Mouse (Mus musculus): ENCODE results near the gene Pcmt1. TPM values are rescaled to one million over a fixed set of nuclear protein-coding genes. Genes with fewer than 3 reads are reported as not detected.
"Not testable (repeated sequence)": the region's sequence is repeated elsewhere in the genome, so short reads cannot be mapped to it uniquely, and the experiment has no call there.

The Pcmt1 gene
- polyA plus RNA-seq, 1 experiment from 2014 or later, result 194 TPM

DNA sequence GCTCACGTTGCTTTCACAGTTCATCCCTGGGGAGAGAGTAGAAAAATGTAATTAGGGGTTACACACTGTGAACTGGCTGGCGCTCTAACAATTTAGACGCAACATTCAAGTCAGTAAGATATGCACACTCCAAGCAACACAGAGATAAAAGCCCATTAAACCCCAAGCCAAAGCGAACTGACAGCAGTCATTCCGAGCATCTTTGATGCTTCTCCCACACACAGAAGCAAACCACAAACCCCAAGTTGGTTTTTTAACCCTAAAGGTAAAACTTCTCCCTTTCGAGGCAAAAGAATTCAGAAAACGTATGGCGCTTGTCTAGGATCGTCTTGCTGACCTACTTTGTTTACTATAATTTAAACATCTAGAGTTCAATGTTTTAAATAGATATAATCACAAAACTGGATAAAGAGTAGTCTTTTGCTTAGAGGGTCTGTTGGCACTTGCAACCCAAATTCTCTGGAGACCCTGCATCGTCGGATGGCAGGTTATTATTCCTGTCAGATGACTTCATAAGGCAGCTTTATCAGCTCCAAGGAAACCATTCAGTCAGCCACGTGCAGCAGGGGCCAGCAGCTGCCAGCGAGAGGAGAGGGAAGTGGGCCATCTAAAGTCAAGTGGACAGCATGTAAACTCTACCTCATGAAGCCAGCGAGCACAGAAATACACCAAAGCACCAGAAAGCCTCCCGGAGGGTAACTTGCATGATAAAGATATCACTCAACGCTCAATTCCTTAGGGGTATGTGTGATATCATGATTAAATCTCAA is 49.8 kb downstream of the Pcmt1 start:
- Histone ChIP-seq H3K27ac (replicated peaks) (no peak overlapping the region), H3K9ac (replicated peaks) (no peak overlapping the region), H3K4me3 (replicated peaks) (no peak overlapping the region), H3K4me2 (no peak overlapping the region), H3K4me1 (no peaks in the 10 kb centered on the region), H3K9me3 (replicated peaks) (no peaks in the 10 kb centered on the region), H3K36me3 (peaks cover 45% of the 10 kb centered on the region), H3K27me3 (replicated peaks) (no peaks in the 10 kb centered on the region)
- WGBS, result 77% methylated on average over 16 of the region's 16 CpGs
- ATAC-seq (ENCODE audit: low FRiP score), result no peak

- no peak for ATAC-seq (ENCODE audit: low FRiP score)
- Histone ChIP-seq H3K9me3 (replicated peaks) (no peaks in the 10 kb centered on the region), H3K36me3 (peaks cover 45% of the 10 kb centered on the region), H3K4me3 (replicated peaks) (no peak overlapping the region), H3K27ac (replicated peaks) (no peak overlapping the region), H3K27me3 (replicated peaks) (no peaks in the 10 kb centered on the region), H3K9ac (replicated peaks) (no peak overlapping the region), H3K4me2 (no peak overlapping the region), H3K4me1 (no peaks in the 10 kb centered on the region)
- WGBS, result 94% methylated on average over 5 of the region's 5 CpGs
Observed at GRCm38 (mm10) chr10:7630286-7630685, 50.6 kb downstream of the Pcmt1 start.

- no peak overlapping the region for H3K4me3 ChIP-seq (replicated peaks)
- no peaks in the 10 kb centered on the region for H3K4me1 ChIP-seq
- no peak overlapping the region for H3K4me2 ChIP-seq
- ATAC-seq (ENCODE audit: low FRiP score), result no peak
- H3K27me3 ChIP-seq (replicated peaks), result no peaks in the 10 kb centered on the region
- H3K9me3 ChIP-seq (replicated peaks), result no peaks in the 10 kb centered on the region
- peaks cover 53% of the 10 kb centered on the region for H3K36me3 ChIP-seq
- H3K9ac ChIP-seq (replicated peaks), result no peak overlapping the region
- 94% methylated on average over 4 of the region's 4 CpGs for WGBS
- H3K27ac ChIP-seq (replicated peaks), result no peak overlapping the region
Observed at GRCm38 (mm10) chr10:7629092-7629491, 51.8 kb downstream of the Pcmt1 start.

GRCm38 (mm10) chr10:7623861-7624518 is 56.9 kb downstream of the Pcmt1 start:
- H3K27ac ChIP-seq (replicated peaks), result no peak overlapping the region
- H3K4me2 ChIP-seq, result no peak overlapping the region
- no peak overlapping the region for H3K9ac ChIP-seq (replicated peaks)
- H3K36me3 ChIP-seq, result peaks cover 53% of the 10 kb centered on the region
- no peaks in the 10 kb centered on the region for H3K9me3 ChIP-seq (replicated peaks)
- 95% methylated on average over 3 of the region's 3 CpGs for WGBS
- H3K4me3 ChIP-seq (replicated peaks), result no peak overlapping the region
- H3K27me3 ChIP-seq (replicated peaks), result no peaks in the 10 kb centered on the region
- ATAC-seq (ENCODE audit: low FRiP score), result no peak
- H3K4me1 ChIP-seq, result no peaks in the 10 kb centered on the region

DNA sequence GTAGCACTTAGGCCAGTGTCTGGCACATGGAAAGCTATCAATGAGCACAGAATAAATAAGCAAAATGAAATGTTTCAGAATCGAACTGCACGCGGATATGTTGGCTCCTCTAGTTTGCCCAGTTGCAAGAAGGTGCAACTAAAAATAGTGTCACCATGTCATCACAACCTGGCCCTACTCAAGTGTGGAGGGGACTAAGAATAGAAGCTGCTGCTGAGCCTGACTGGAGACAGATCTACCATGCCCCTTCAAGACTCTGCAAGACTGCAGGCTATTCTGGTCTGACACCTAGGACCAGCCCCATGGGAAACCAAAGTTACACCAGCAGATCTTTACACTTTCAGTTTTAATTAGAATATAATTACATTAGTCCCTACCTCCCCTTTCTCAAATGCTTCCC is 58.6 kb downstream of the Pcmt1 start:
- 93% methylated on average over 3 of the region's 3 CpGs for WGBS
- H3K4me1 ChIP-seq, result no peaks in the 10 kb centered on the region
- no peak for ATAC-seq (ENCODE audit: low FRiP score)
- no peak overlapping the region for H3K9ac ChIP-seq (replicated peaks)
- no peaks in the 10 kb centered on the region for H3K27me3 ChIP-seq (replicated peaks)
- H3K4me2 ChIP-seq, result no peak overlapping the region
- H3K36me3 ChIP-seq, result peaks cover 44% of the 10 kb centered on the region
- no peak overlapping the region for H3K27ac ChIP-seq (replicated peaks)
- H3K9me3 ChIP-seq (replicated peaks), result no peaks in the 10 kb centered on the region
- no peak overlapping the region for H3K4me3 ChIP-seq (replicated peaks)

DNA sequence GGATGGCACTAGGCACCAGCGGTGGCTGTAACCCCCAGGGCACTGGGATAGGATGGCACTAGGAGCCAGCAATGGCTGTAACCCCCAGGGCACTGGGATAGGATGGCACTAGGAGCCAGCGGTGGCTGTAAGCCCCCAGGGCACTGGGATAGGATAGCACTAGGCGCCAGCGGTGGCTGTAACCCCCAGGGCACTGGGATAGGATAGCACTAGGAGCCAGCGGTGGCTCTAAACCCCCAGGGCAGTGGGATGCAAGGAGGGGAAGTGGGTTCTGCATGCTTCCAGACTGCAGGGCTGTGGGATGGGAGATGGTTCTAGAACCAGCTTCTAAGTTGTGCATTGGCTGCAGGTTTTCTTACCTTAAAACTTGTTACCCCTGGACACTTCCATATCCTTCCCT is 60.2 kb downstream of the Pcmt1 start:
- WGBS, result 79% methylated on average over 5 of the region's 5 CpGs
- H3K27me3 ChIP-seq (replicated peaks), result no peaks in the 10 kb centered on the region
- H3K36me3 ChIP-seq, result peaks cover 42% of the 10 kb centered on the region
- H3K9ac ChIP-seq (replicated peaks), result no peak overlapping the region
- no peak overlapping the region for H3K4me2 ChIP-seq
- H3K27ac ChIP-seq (replicated peaks), result no peak overlapping the region
- ATAC-seq (ENCODE audit: low FRiP score), result no peak
- no peak overlapping the region for H3K4me3 ChIP-seq (replicated peaks)
- no peaks in the 10 kb centered on the region for H3K9me3 ChIP-seq (replicated peaks)
- no peaks in the 10 kb centered on the region for H3K4me1 ChIP-seq

DNA sequence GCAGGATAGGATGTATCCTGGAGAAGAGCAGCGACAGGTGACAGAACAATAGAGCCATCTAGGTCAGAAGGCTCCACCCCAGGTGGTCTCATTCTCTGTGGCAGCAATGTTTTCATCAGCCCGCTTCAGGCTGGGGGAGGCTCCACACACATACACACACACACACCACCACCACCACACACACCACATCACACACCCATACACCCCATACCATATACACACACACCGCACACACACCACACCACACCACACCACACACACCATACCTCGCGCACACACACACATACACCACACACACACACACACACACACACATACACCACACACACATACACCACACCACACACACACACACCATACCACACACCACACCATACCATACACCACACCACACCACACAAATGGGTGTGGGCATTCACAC is 61.1 kb downstream of the Pcmt1 start:
- H3K4me3 ChIP-seq (replicated peaks), result no peak overlapping the region
- H3K9me3 ChIP-seq (replicated peaks), result 0 out of 2 replicates have a peak, but pooled peaks cover 1% of the 10 kb centered on the region
- H3K4me1 ChIP-seq, result no peaks in the 10 kb centered on the region
- H3K4me2 ChIP-seq, result no peak overlapping the region
- H3K27me3 ChIP-seq (replicated peaks), result no peaks in the 10 kb centered on the region
- ATAC-seq (ENCODE audit: low FRiP score), result no peak
- no peak overlapping the region for H3K27ac ChIP-seq (replicated peaks)
- 86% methylated on average over 5 of the region's 5 CpGs for WGBS
- peaks cover 43% of the 10 kb centered on the region for H3K36me3 ChIP-seq
- no peak overlapping the region for H3K9ac ChIP-seq (replicated peaks)

- WGBS, result 35% methylated on average over 3 of the region's 3 CpGs
- H3K27me3 ChIP-seq (replicated peaks); H3K9me3 ChIP-seq (replicated peaks); H3K4me1 ChIP-seq; H3K27ac ChIP-seq (replicated peaks); ATAC-seq (ENCODE audit: low FRiP score); H3K4me3 ChIP-seq (replicated peaks); H3K9ac ChIP-seq (replicated peaks); H3K4me2 ChIP-seq: not testable (repeated sequence)
- H3K36me3 ChIP-seq, result peaks cover 25% of the 10 kb centered on the region
Observed at GRCm38 (mm10) chr10:7617556-7617955, 63.4 kb downstream of the Pcmt1 start.

- H3K36me3 ChIP-seq, result peaks cover 24% of the 10 kb centered on the region
- not testable (repeated sequence) for H3K27ac ChIP-seq (replicated peaks); H3K4me3 ChIP-seq (replicated peaks); H3K4me1 ChIP-seq; H3K9me3 ChIP-seq (replicated peaks); H3K27me3 ChIP-seq (replicated peaks); ATAC-seq (ENCODE audit: low FRiP score); H3K9ac ChIP-seq (replicated peaks); H3K4me2 ChIP-seq
- WGBS, result 92% methylated on average over 10 of the region's 11 CpGs
Observed at GRCm38 (mm10) chr10:7617146-7617545, 63.8 kb downstream of the Pcmt1 start.

DNA sequence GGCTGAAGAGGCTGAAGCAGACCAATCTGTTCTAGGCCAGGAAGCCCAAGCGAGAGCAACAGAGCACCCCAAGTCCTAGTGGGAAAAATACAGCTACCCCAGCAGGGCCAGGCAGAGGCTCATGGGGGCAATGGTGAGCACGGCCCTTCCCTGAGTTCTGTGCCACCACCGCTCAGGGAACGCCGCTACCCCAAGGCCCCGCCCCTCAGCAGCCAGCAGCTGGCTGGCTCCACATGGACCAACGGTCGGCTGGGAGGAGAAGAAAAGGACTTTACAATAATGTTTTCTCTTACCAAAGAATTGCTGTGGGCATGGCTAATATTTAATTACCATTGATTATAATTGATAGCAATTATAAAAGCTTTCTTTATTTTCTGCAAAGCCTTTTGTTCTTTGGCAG is 66.1 kb downstream of the Pcmt1 start:
- Histone ChIP-seq H3K4me3 (replicated peaks) (no peak overlapping the region), H3K36me3 (peaks cover 19% of the 10 kb centered on the region), H3K9ac (replicated peaks) (no peak overlapping the region), H3K4me1 (no peaks in the 10 kb centered on the region), H3K27me3 (replicated peaks) (no peaks in the 10 kb centered on the region), H3K9me3 (replicated peaks) (0 out of 2 replicates have a peak, but pooled peaks cover 4% of the 10 kb centered on the region), H3K27ac (replicated peaks) (no peak overlapping the region), H3K4me2 (no peak overlapping the region)
- WGBS, result 88% methylated on average over 8 of the region's 8 CpGs
- no peak for ATAC-seq (ENCODE audit: low FRiP score)

- not testable (repeated sequence) for ATAC-seq (ENCODE audit: low FRiP score); H3K4me3 ChIP-seq (replicated peaks); H3K4me1 ChIP-seq; H3K27ac ChIP-seq (replicated peaks); H3K4me2 ChIP-seq; H3K9me3 ChIP-seq (replicated peaks); H3K9ac ChIP-seq (replicated peaks); H3K27me3 ChIP-seq (replicated peaks)
- peaks cover 34% of the 10 kb centered on the region for H3K36me3 ChIP-seq
Observed at GRCm38 (mm10) chr10:7612210-7612609, 68.7 kb downstream of the Pcmt1 start.

DNA sequence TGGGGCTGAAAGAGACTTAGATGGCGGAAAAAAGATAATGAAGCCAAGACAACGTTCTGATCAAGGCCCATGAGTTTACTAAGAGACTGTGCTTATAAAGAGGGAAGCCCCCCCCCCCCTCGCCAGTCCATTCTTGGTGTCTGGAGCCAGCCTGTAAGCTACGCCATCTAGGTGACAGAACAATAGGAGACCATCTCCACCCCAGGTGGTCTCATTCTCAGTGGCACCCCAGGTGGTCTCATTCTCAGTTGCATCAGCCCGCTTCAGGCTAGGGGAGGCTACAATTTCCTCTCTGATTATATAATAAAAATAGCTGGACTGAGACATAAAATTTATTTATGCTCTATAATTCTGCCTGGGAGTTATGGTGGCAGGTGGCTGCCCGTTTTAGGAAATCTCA is 69.3 kb downstream of the Pcmt1 start:
- H3K4me1 ChIP-seq, result no peaks in the 10 kb centered on the region
- no peak for ATAC-seq (ENCODE audit: low FRiP score)
- H3K36me3 ChIP-seq, result peaks cover 30% of the 10 kb centered on the region
- H3K27me3 ChIP-seq (replicated peaks), result no peaks in the 10 kb centered on the region
- 0 out of 2 replicates have a peak, but pooled peaks cover 4% of the 10 kb centered on the region for H3K9me3 ChIP-seq (replicated peaks)
- no peak overlapping the region for H3K9ac ChIP-seq (replicated peaks)
- H3K27ac ChIP-seq (replicated peaks), result no peak overlapping the region
- H3K4me3 ChIP-seq (replicated peaks), result no peak overlapping the region
- 57% methylated on average over 6 of the region's 6 CpGs for WGBS
- no peak overlapping the region for H3K4me2 ChIP-seq
